Mouse (Mus musculus): ENCODE measurements around the gene Tbl1x. TPM values are rescaled to one million over a fixed set of nuclear protein-coding genes. Genes with fewer than 3 reads are reported as not detected.

Gene Tbl1x
- polyA plus RNA-seq, 1 experiment from 2014 or later = 48.9 TPM

- H3K27ac ChIP-seq (ENCODE audit: low read depth, low read length) = no peak overlapping the region
- no peaks in the 10 kb centered on the region for H3K9me3 ChIP-seq (ENCODE audit: control insufficient read depth, low read length)
- WGBS = 92% methylated on average over 2 of the region's 2 CpGs
- H3K27me3 ChIP-seq (ENCODE audit: control insufficient read depth, insufficient read depth, low read length) = no peaks in the 10 kb centered on the region
- no peaks in the 10 kb centered on the region for H3K4me1 ChIP-seq (ENCODE audit: control insufficient read depth, insufficient read depth, low read length)
- H3K4me3 ChIP-seq (ENCODE audit: low read depth, low read length) = no peak overlapping the region
- no peak for ATAC-seq (ENCODE audit: low read depth)
- 0 out of 2 replicates have a peak, but pooled peaks cover 4% of the 10 kb centered on the region for H3K36me3 ChIP-seq (ENCODE audit: control insufficient read depth, insufficient read depth, low read length)
- no peak overlapping the region for H3K9ac ChIP-seq (replicated peaks; ENCODE audit: low read depth, low read length)
- H3K4me2 ChIP-seq (ENCODE audit: low read depth, low read length) = no peak overlapping the region
Measured at GRCm38 (mm10) chrX:77650246-77650645, 139.4 kb downstream of the Tbl1x start.

GRCm38 (mm10) chrX:77662030-77662429, 151.2 kb downstream of the Tbl1x start:
- Histone ChIP-seq H3K9me3 (ENCODE audit: control insufficient read depth, low read length) (no peaks in the 10 kb centered on the region), H3K27me3 (ENCODE audit: control insufficient read depth, insufficient read depth, low read length) (no peaks in the 10 kb centered on the region), H3K27ac (ENCODE audit: low read depth, low read length) (no peak overlapping the region), H3K4me1 (ENCODE audit: control insufficient read depth, insufficient read depth, low read length) (no peaks in the 10 kb centered on the region), H3K36me3 (ENCODE audit: control insufficient read depth, insufficient read depth, low read length) (no peaks in the 10 kb centered on the region), H3K4me3 (ENCODE audit: low read depth, low read length) (no peak overlapping the region), H3K4me2 (ENCODE audit: low read depth, low read length) (no peak overlapping the region), H3K9ac (replicated peaks; ENCODE audit: low read depth, low read length) (no peak overlapping the region)
- WGBS = 94% methylated on average over 3 of the region's 3 CpGs
- no peak for ATAC-seq (ENCODE audit: low read depth)

DNA sequence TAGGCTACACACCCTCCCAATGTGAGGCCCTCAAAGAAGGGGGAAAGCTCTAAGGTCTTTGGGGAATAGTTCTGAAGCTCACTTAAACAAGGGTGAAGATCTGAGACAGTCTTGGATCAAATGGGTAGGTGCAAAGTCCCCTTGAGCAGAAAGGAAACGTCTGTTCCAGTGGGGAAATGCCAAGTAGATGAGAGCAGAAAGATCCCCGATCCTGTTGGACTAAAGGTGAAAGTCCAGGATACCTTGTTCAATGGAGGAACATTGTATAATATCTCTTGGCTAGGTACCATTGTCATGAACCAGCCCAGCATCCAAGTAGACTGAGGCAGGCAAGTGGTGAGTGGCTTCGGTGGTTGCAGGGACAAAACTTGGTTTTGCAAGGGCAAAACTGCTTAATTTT, 152.5 kb downstream of the Tbl1x start:
- Histone ChIP-seq H3K36me3 (ENCODE audit: control insufficient read depth, insufficient read depth, low read length) (no peaks in the 10 kb centered on the region), H3K4me2 (ENCODE audit: low read depth, low read length) (no peak overlapping the region)

GRCm38 (mm10) chrX:77665030-77665429, 154.2 kb downstream of the Tbl1x start:
- no peak overlapping the region for H3K9ac ChIP-seq (replicated peaks; ENCODE audit: low read depth, low read length)

More for the DNA sequence above, 152.5 kb downstream of the Tbl1x start:
- WGBS = 72% methylated on average over 3 of the region's 3 CpGs
- ATAC-seq (ENCODE audit: low read depth) = no peak
- no peaks in the 10 kb centered on the region for H3K4me1 ChIP-seq (ENCODE audit: control insufficient read depth, insufficient read depth, low read length)
- no peak overlapping the region for H3K4me3 ChIP-seq (ENCODE audit: low read depth, low read length)
- H3K27ac ChIP-seq (ENCODE audit: low read depth, low read length) = no peak overlapping the region
- no peaks in the 10 kb centered on the region for H3K9me3 ChIP-seq (ENCODE audit: control insufficient read depth, low read length)
- H3K27me3 ChIP-seq (ENCODE audit: control insufficient read depth, insufficient read depth, low read length) = no peaks in the 10 kb centered on the region
- H3K9ac ChIP-seq (replicated peaks; ENCODE audit: low read depth, low read length) = no peak overlapping the region

GRCm38 (mm10) chrX:77666911-77667310, 156.1 kb downstream of the Tbl1x start:
- H3K9ac ChIP-seq (replicated peaks; ENCODE audit: low read depth, low read length) = no peak overlapping the region
- H3K4me2 ChIP-seq (ENCODE audit: low read depth, low read length) = no peak overlapping the region
- WGBS = 76% methylated on average over 1 of the region's 1 CpGs
- H3K4me3 ChIP-seq (ENCODE audit: low read depth, low read length) = no peak overlapping the region
- H3K4me1 ChIP-seq (ENCODE audit: control insufficient read depth, insufficient read depth, low read length) = no peaks in the 10 kb centered on the region
- H3K27ac ChIP-seq (ENCODE audit: low read depth, low read length) = no peak overlapping the region
- ATAC-seq (ENCODE audit: low read depth) = no peak
- H3K36me3 ChIP-seq (ENCODE audit: control insufficient read depth, insufficient read depth, low read length) = no peaks in the 10 kb centered on the region
- H3K27me3 ChIP-seq (ENCODE audit: control insufficient read depth, insufficient read depth, low read length) = no peaks in the 10 kb centered on the region
- no peaks in the 10 kb centered on the region for H3K9me3 ChIP-seq (ENCODE audit: control insufficient read depth, low read length)

More at GRCm38 (mm10) chrX:77665030-77665429, 154.2 kb downstream of the Tbl1x start:
- Histone ChIP-seq H3K4me2 (ENCODE audit: low read depth, low read length) (no peak overlapping the region), H3K27me3 (ENCODE audit: control insufficient read depth, insufficient read depth, low read length) (no peaks in the 10 kb centered on the region), H3K36me3 (ENCODE audit: control insufficient read depth, insufficient read depth, low read length) (no peaks in the 10 kb centered on the region), H3K9me3 (ENCODE audit: control insufficient read depth, low read length) (no peaks in the 10 kb centered on the region), H3K27ac (ENCODE audit: low read depth, low read length) (no peak overlapping the region), H3K4me3 (ENCODE audit: low read depth, low read length) (no peak overlapping the region), H3K4me1 (ENCODE audit: control insufficient read depth, insufficient read depth, low read length) (no peaks in the 10 kb centered on the region)
- WGBS = 88% methylated on average over 2 of the region's 2 CpGs
- ATAC-seq (ENCODE audit: low read depth) = no peak

DNA sequence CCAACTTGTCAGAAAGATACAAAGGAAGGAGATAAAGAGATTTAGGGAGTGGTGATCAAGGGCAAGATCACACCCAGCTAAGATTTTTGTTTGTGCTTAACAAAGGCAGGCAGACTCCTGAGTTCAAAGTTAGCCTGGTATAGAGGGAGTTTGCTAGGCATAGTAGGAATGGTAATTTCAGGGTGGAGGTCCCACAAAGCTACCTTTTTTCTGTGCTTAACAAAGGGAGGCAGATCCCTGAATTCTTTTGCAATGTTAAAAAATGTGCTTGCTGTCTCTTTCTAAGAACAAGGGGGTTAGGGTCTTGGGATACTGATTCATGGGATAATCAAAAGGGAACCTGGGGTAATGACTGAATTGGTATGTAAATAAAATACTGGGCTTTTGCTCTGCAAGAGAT, 156.6 kb downstream of the Tbl1x start:
- Histone ChIP-seq H3K27me3 (ENCODE audit: control insufficient read depth, insufficient read depth, low read length) (no peaks in the 10 kb centered on the region), H3K36me3 (ENCODE audit: control insufficient read depth, insufficient read depth, low read length) (no peaks in the 10 kb centered on the region), H3K9ac (replicated peaks; ENCODE audit: low read depth, low read length) (no peak overlapping the region), H3K27ac (ENCODE audit: low read depth, low read length) (no peak overlapping the region), H3K4me2 (ENCODE audit: low read depth, low read length) (no peak overlapping the region), H3K4me1 (ENCODE audit: control insufficient read depth, insufficient read depth, low read length) (no peaks in the 10 kb centered on the region), H3K4me3 (ENCODE audit: low read depth, low read length) (no peak overlapping the region), H3K9me3 (ENCODE audit: control insufficient read depth, low read length) (no peaks in the 10 kb centered on the region)
- no peak for ATAC-seq (ENCODE audit: low read depth)

GRCm38 (mm10) chrX:77669779-77670550, 159.2 kb downstream of the Tbl1x start:
- Histone ChIP-seq H3K9me3 (ENCODE audit: control insufficient read depth, low read length) (no peaks in the 10 kb centered on the region), H3K36me3 (ENCODE audit: control insufficient read depth, insufficient read depth, low read length) (no peaks in the 10 kb centered on the region), H3K27ac (ENCODE audit: low read depth, low read length) (no peak overlapping the region), H3K27me3 (ENCODE audit: control insufficient read depth, insufficient read depth, low read length) (no peaks in the 10 kb centered on the region), H3K4me1 (ENCODE audit: control insufficient read depth, insufficient read depth, low read length) (no peaks in the 10 kb centered on the region), H3K4me3 (ENCODE audit: low read depth, low read length) (no peak overlapping the region), H3K4me2 (ENCODE audit: low read depth, low read length) (no peak overlapping the region), H3K9ac (replicated peaks; ENCODE audit: low read depth, low read length) (no peak overlapping the region)
- WGBS = 70% methylated on average over 3 of the region's 3 CpGs
- no peak for ATAC-seq (ENCODE audit: low read depth)
